Mouse (Mus musculus) lung, adult 2 months (tissue): ENCODE results near the gene Rragd. TPM values are rescaled to one million over a fixed set of nuclear protein-coding genes. Genes with fewer than 3 reads are reported as not detected.

ENCODE experiments used
- DNase-seq: peaks from one replicate; pipeline ENCODE4 v3.0.0; 2022
- H3K4me1 ChIP-seq: fragments of 200-500 bp; 2 replicates; pipeline ENCODE4 v1.6.1; 2011; ENCODE audit warnings: low read length; ENCODE audit not compliant: control insufficient read depth, insufficient read depth
- H3K4me3 ChIP-seq: fragments of 200-500 bp; replicated peaks from 2 replicates; pipeline ENCODE3; 2011; ENCODE audit warnings: low read depth, mild to moderate bottlenecking, control low read depth, low read length; ENCODE audit errors: extremely low read depth
- CTCF ChIP-seq: fragments of 200-500 bp; IDR thresholded peaks from 2 replicates; pipeline ENCODE4 v1.5.1; 2011; ENCODE audit warnings: mild to moderate bottlenecking, low read length, control low read depth; ENCODE audit not compliant: insufficient read depth
- POLR2A ChIP-seq: fragments of 200-500 bp; IDR thresholded peaks from 2 replicates; pipeline ENCODE4 v1.6.1; 2011; ENCODE audit warnings: low read depth, mild to moderate bottlenecking, control low read depth, low read length, borderline replicate concordance; ENCODE audit errors: extremely low read depth
- WGBS: fragments of 180-500 bp; shearing (Covaris S2); methylation state at CpG from one replicate; pipeline ENCODE4 v1.1.7; 2018; 5-methylcytosine and 5-hydroxymethylcytosine counted together
- polyA plus RNA-seq: library from polyadenylated mRNA; depleted of rRNA; stranded (reverse); fragments of >200 nt; gene quantifications from 2 replicates; pipeline ENCODE4 v1.2.3, GENCODE M21; 2012; rRNA removed

Rragd gene
- polyA plus RNA-seq, 1 experiment = 3.4 TPM

- WGBS = 44% methylated on average over 14 of the region's 14 CpGs
- Histone ChIP-seq H3K4me1 (no peaks in the 10 kb centered on the region), H3K4me3 (no peak overlapping the region)
- TF ChIP-seq CTCF (no peak), POLR2A (no peak)
- DNase-seq = no peak
Measured at GRCm38 (mm10) chr4:33066223-33066960, 83.6 kb downstream of the Rragd start.

GRCm38 (mm10) chr4:33067331-33067730 is 84.5 kb downstream of the Rragd start:
- DNase-seq = no peak
- no peaks in the 10 kb centered on the region for H3K4me1 ChIP-seq
- TF ChIP-seq CTCF = no peak
- WGBS = 91% methylated on average over 3 of the region's 3 CpGs
- no peak overlapping the region for H3K4me3 ChIP-seq

- Histone ChIP-seq H3K4me1 (no peaks in the 10 kb centered on the region), H3K4me3 (no peak overlapping the region)
- 92% methylated on average over 6 of the region's 6 CpGs for WGBS
- DNase-seq = no peak
- TF ChIP-seq CTCF = no peak
- no peak for TF ChIP-seq POLR2A
Measured at GRCm38 (mm10) chr4:33067826-33068225, 85.0 kb downstream of the Rragd start.

- WGBS = 58% methylated on average over 6 of the region's 6 CpGs
- no peaks in the 10 kb centered on the region for H3K4me1 ChIP-seq
- H3K4me3 ChIP-seq = no peak overlapping the region
- DNase-seq = no peak
- TF ChIP-seq POLR2A = no peak
Measured at GRCm38 (mm10) chr4:33068894-33069293, 86.1 kb downstream of the Rragd start.

GRCm38 (mm10) chr4:33070326-33070725 is 87.5 kb downstream of the Rragd start:
- Histone ChIP-seq H3K4me1 (no peaks in the 10 kb centered on the region), H3K4me3 (no peak overlapping the region)
- 87% methylated on average over 6 of the region's 6 CpGs for WGBS
- DNase-seq = no peak
- no peak for TF ChIP-seq POLR2A
- no peak for TF ChIP-seq CTCF

GRCm38 (mm10) chr4:33071337-33071736 is 88.5 kb downstream of the Rragd start:
- 84% methylated on average over 6 of the region's 6 CpGs for WGBS
- no peak for DNase-seq
- no peaks in the 10 kb centered on the region for H3K4me1 ChIP-seq
- TF ChIP-seq POLR2A (no peak), CTCF (no peak)
- H3K4me3 ChIP-seq = no peak overlapping the region

Other genes starting within 250 kb of the Rragd start
- 8.3 and 10.3 TPM in 2 replicates for gene Lyrm2, start 182.8 kb upstream of the Rragd start, polyA plus RNA-seq
- 0.34 and 0.72 TPM in 2 replicates for gene Ankrd6, start 32.2 kb upstream of the Rragd start, polyA plus RNA-seq
- 14.9 and 17.9 TPM in 2 replicates for gene Ube2j1, start 48.4 kb downstream of the Rragd start, polyA plus RNA-seq
- gene Gabrr2, start 80.0 kb downstream of the Rragd start, polyA plus RNA-seq = 1.3 TPM in 2 replicates
- 0.06 TPM in 1 of 2 replicates, not detected in the other for gene Gabrr1, start 149.5 kb downstream of the Rragd start, polyA plus RNA-seq
- gene Pm20d2, start 206.7 kb downstream of the Rragd start, polyA plus RNA-seq = 4.7 and 5.5 TPM in 2 replicates
- 0.06 and 0.19 TPM in 2 replicates for gene Srsf12, start 226.0 kb downstream of the Rragd start, polyA plus RNA-seq